Mouse (Mus musculus): ENCODE results near the gene Bnip3.

GRCm38 (mm10) chr7:138945668-138946067 is 36.3 kb upstream of the Bnip3 start:
- no peak for TF ChIP-seq POLR2A (IDR thresholded peaks at IDR 0.05; ENCODE audit: low read depth, low read length)
- TF ChIP-seq CTCF (conservative IDR thresholded peaks at IDR 0.05; ENCODE audit: insufficient read depth, insufficient read length, low read depth, low read length) = no peak
